8 mouse cellular contexts compared by ENCODE assay signal in genomic region chr1:132523920-132524319, GRCm38 (mm10). TPM values are rescaled to one million over a fixed set of nuclear protein-coding genes. Genes with fewer than 3 reads are reported as not detected.
DNase-seq lines count a peak whose midpoint lies in the region; ATAC-seq and TF ChIP-seq lines count a peak whose summit lies in the region.

No protein-coding gene starts in this region.

- no peak overlapping the region for H3K4me2 ChIP-seq in intestine, postnatal 0 days (replicated peaks; ENCODE audit: low read depth)
- no peak overlapping the region for H3K4me2 ChIP-seq in intestine, embryonic 15.5 days (replicated peaks)
- H3K4me2 ChIP-seq in liver, postnatal 0 days (ENCODE audit: low read depth, low read length) = no peak overlapping the region

- peak; percentile 69 for TF ChIP-seq CTCF in intestine, postnatal 0 days (IDR thresholded peaks at IDR 0.05; ENCODE audit: low read depth)
- TF ChIP-seq CTCF in E14TG2a.4 (conservative IDR thresholded peaks at IDR 0.05; ENCODE audit: low read length) = peak; percentile 70
- TF ChIP-seq CTCF in liver, postnatal 0 days (IDR thresholded peaks at IDR 0.05; ENCODE audit: low read depth) = peak; percentile 73

- H3K9ac ChIP-seq in intestine, postnatal 0 days (ENCODE audit: low read depth, low read length) = no peak overlapping the region
- H3K9ac ChIP-seq in intestine, embryonic 15.5 days = no peak overlapping the region
- no peak overlapping the region for H3K9ac ChIP-seq in liver, postnatal 0 days (replicated peaks)

- peak; percentile 33 for DNase-seq in c-Kit-negative CD71-positive TER-119-positive erythroid progenitor cells, embryonic 14.5 days (ENCODE audit: low read depth, low spot score)
- DNase-seq in liver, postnatal 0 days = peak; percentile 65
- DNase-seq in thymus, postnatal 4 days = peak; percentile 74
- DNase-seq in right cerebral cortex, adult 18-20 months = no peak

- TF ChIP-seq EP300 in liver, postnatal 0 days (IDR thresholded peaks at IDR 0.05; ENCODE audit: low read depth) = no peak

- ATAC-seq in intestine, postnatal 0 days = no peak
- no peak for ATAC-seq in intestine, embryonic 15.5 days
- ATAC-seq in liver, postnatal 0 days = no peak
- ATAC-seq in frontal cortex, adult (ENCODE audit: low TSS enrichment) = no peak

- H3K27ac ChIP-seq in intestine, postnatal 0 days (ENCODE audit: low read depth, low read length) = no peak overlapping the region
- no peak overlapping the region for H3K27ac ChIP-seq in intestine, embryonic 15.5 days
- H3K27ac ChIP-seq in liver, postnatal 0 days (ENCODE audit: low read depth) = no peak overlapping the region

- no peak overlapping the region for H3K4me3 ChIP-seq in intestine, postnatal 0 days (ENCODE audit: low read depth, low read length)
- no peak overlapping the region for H3K4me3 ChIP-seq in intestine, embryonic 15.5 days (replicated peaks)
- no peak overlapping the region for H3K4me3 ChIP-seq in E14TG2a.4 (replicated peaks; ENCODE audit: low read length)
- H3K4me3 ChIP-seq in liver, postnatal 0 days (ENCODE audit: low read depth, low read length) = no peak overlapping the region

- H3K9me3 ChIP-seq in intestine, postnatal 0 days (ENCODE audit: control insufficient read depth) = no peaks in the 10 kb centered on the region
- H3K9me3 ChIP-seq in intestine, embryonic 15.5 days = no peaks in the 10 kb centered on the region
- H3K9me3 ChIP-seq in E14TG2a.4 (ENCODE audit: low read length) = no peaks in the 10 kb centered on the region
- no peaks in the 10 kb centered on the region for H3K9me3 ChIP-seq in liver, postnatal 0 days (ENCODE audit: low read length)

- 25% methylated on average over 4 of the region's 4 CpGs for whole genome bisulfite sequencing in intestine, postnatal 0 days
- 29% methylated on average over 4 of the region's 4 CpGs for WGBS in intestine, embryonic 15.5 days
- 30% methylated on average over 4 of the region's 4 CpGs for WGBS in liver, postnatal 0 days (ENCODE audit: insufficient replicate concordance)

- H3K27me3 ChIP-seq in intestine, postnatal 0 days (replicated peaks; ENCODE audit: control insufficient read depth, insufficient read depth, low read length) = no peaks in the 10 kb centered on the region
- H3K27me3 ChIP-seq in intestine, embryonic 15.5 days (replicated peaks) = no peaks in the 10 kb centered on the region
- 0 out of 2 replicates have a peak, but pooled peaks cover 7% of the 10 kb centered on the region for H3K27me3 ChIP-seq in E14TG2a.4 (ENCODE audit: insufficient read depth, low read length)
- 0 out of 2 replicates have a peak, but pooled peaks cover 2% of the 10 kb centered on the region for H3K27me3 ChIP-seq in liver, postnatal 0 days (ENCODE audit: insufficient read depth, low read length)

- H3K36me3 ChIP-seq in intestine, postnatal 0 days (ENCODE audit: control insufficient read depth, insufficient read depth) = no peaks in the 10 kb centered on the region
- H3K36me3 ChIP-seq in intestine, embryonic 15.5 days = no peaks in the 10 kb centered on the region
- H3K36me3 ChIP-seq in E14TG2a.4 (ENCODE audit: insufficient read depth, low read length) = no peaks in the 10 kb centered on the region
- no peaks in the 10 kb centered on the region for H3K36me3 ChIP-seq in liver, postnatal 0 days (replicated peaks; ENCODE audit: insufficient read depth, low read length)

- no peaks in the 10 kb centered on the region for H3K4me1 ChIP-seq in intestine, postnatal 0 days (replicated peaks; ENCODE audit: control insufficient read depth, insufficient read depth, low read length)
- 0 out of 2 replicates have a peak, but pooled peaks cover 4% of the 10 kb centered on the region for H3K4me1 ChIP-seq in intestine, embryonic 15.5 days (replicated peaks)
- peaks cover 23% of the 10 kb centered on the region for H3K4me1 ChIP-seq in E14TG2a.4 (replicated peaks; ENCODE audit: low read depth, low read length)
- H3K4me1 ChIP-seq in liver, postnatal 0 days (ENCODE audit: insufficient read depth) = no peaks in the 10 kb centered on the region

RNA-seq across cellular contexts. Expression of gene Tmem81, which starts 17.9 kb away (rescaled TPM):
- polyA plus RNA-seq in intestine, postnatal 0 days (2015; fragmentation: Nextera tagmentation; extraction: Ambion mirVana) = 2.9 and 3.1 TPM in 2 replicates
- 1.8 and 2.0 TPM in 2 replicates for polyA plus RNA-seq in intestine, embryonic 15.5 days (2015; fragmentation: Nextera tagmentation; extraction: Ambion mirVana)
- 0.62 and 0.66 TPM in 2 replicates for polyA plus RNA-seq in liver, postnatal 0 days (2015; fragmentation: Nextera tagmentation; extraction: Ambion mirVana)

RNA-seq across cellular contexts. Expression of gene Cntn2, which starts 19.1 kb away (rescaled TPM):
- 0.14 and 0.29 TPM in 2 replicates for polyA plus RNA-seq in intestine, postnatal 0 days (2015; fragmentation: Nextera tagmentation; extraction: Ambion mirVana)
- polyA plus RNA-seq in intestine, embryonic 15.5 days (2015; fragmentation: Nextera tagmentation; extraction: Ambion mirVana) = 0.29 and 0.33 TPM in 2 replicates
- polyA plus RNA-seq in liver, postnatal 0 days (2015; fragmentation: Nextera tagmentation; extraction: Ambion mirVana) = 0.02 and 0.20 TPM in 2 replicates

RNA-seq across cellular contexts. Expression of gene Rbbp5, which starts 46.8 kb away (rescaled TPM):
- polyA plus RNA-seq in intestine, postnatal 0 days (2015; fragmentation: Nextera tagmentation; extraction: Ambion mirVana) = 14.5 and 16.6 TPM in 2 replicates
- 36.0 and 38.7 TPM in 2 replicates for polyA plus RNA-seq in intestine, embryonic 15.5 days (2015; fragmentation: Nextera tagmentation; extraction: Ambion mirVana)
- 12.4 and 13.1 TPM in 2 replicates for polyA plus RNA-seq in liver, postnatal 0 days (2015; fragmentation: Nextera tagmentation; extraction: Ambion mirVana)
